Mouse (Mus musculus): ENCODE results near the gene Wrnip1. TPM values are rescaled to one million over a fixed set of nuclear protein-coding genes. Genes with fewer than 3 reads are reported as not detected.
A peak's percentile ranks its signal among the peaks of the same experiment; 100 is the strongest.

The Wrnip1 gene
- 34.5 and 34.7 TPM in 2 replicates for polyA plus RNA-seq (2016; fragmentation: Nextera tagmentation; extraction: Ambion mirVana)

DNA sequence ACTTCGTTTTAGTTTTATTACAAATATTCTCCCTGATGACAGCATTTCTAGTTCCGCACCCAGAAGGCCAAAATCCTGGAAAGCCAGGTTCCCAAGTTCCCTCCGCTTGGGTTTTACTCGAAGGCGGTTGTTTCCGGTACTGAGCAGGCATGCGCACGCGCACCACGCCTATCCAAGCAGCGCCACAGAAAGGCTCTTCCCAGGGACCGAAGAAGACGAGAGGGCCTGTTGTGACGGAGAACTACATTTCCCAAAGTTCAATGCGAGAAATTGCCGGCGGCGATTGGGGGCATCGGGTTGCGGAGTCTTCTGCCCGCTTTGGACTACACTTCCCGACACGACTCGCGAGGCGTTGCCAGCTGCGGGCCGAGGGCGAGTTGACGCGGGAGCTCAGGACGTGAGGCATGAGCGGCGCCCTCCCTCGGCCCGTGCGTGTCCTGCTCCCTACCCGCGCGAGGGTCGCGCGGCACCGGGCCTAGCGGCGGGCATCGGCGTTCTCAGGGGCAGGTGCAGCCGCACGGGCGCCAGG, at the start of gene Wrnip1:
TSS of gene Wrnip1 (plus strand) at position 346 of the 529 bp plus-strand sequence.
- under 1% methylated on average over 51 of the region's 51 CpGs for WGBS
- ATAC-seq (ENCODE audit: insufficient number of reproducible peaks, insufficient read depth, low FRiP score, low TSS enrichment, low read depth) = peak; percentile 96
- Histone ChIP-seq H3K4me3 (replicated peaks) (peak within 1 kb of the TSS; percentile 82), H3K9ac (replicated peaks) (peak within 1 kb of the TSS; percentile 84), H3K27ac (peak within 1 kb of the TSS; percentile 72), H3K27me3 (peaks cover 3% of the 10 kb centered on the region; the same call in 1 of the 2 replicates), H3K4me1 (replicated peaks) (peaks cover 31% of the 10 kb centered on the region), H3K4me2 (peak within 1 kb of the TSS; percentile 86), H3K9me3 (no peaks in the 10 kb centered on the region), H3K36me3 (peaks cover 11% of the 10 kb centered on the region)

DNA sequence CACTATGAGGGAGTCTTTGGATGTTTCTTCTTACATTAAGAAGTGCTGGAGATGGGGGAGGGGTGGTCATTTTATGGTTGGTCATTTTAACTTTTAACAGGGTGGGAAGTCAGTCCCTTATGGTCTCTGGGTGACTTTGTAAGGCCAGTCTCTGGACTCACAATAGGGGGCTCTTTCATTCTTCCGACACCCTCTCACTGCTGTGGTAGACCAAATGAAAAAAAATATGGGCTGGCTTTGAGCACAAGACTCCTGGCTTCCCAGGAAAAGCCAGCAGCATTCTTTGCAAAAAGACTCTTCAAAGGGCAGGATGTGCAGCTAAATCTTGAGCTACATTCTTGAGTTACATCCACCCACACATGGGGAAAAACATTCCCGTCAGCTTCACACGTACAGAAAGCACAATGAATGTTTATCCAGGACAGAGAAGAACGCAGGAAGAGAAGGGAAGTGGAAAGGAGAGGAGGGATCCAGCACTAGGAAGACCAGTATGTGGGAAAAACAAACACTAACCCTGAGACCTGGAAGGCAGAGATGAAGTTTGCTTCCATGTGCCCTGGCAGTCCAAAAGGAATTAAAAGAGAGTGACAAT, 49.7 kb upstream of the Wrnip1 start:
- Histone ChIP-seq H3K27ac (0 out of 2 replicates have a peak overlapping the region, but pooled peaks have one; percentile 31), H3K27me3 (peaks cover 16% of the 10 kb centered on the region), H3K4me1 (replicated peaks) (peaks cover 17% of the 10 kb centered on the region), H3K9ac (replicated peaks) (no peak overlapping the region), H3K9me3 (no peaks in the 10 kb centered on the region), H3K4me3 (replicated peaks) (no peak overlapping the region), H3K4me2 (no peak overlapping the region), H3K36me3 (no peaks in the 10 kb centered on the region)
- 25% methylated on average over 4 of the region's 4 CpGs for WGBS
- no peak for ATAC-seq (ENCODE audit: insufficient number of reproducible peaks, insufficient read depth, low FRiP score, low TSS enrichment, low read depth)

DNA sequence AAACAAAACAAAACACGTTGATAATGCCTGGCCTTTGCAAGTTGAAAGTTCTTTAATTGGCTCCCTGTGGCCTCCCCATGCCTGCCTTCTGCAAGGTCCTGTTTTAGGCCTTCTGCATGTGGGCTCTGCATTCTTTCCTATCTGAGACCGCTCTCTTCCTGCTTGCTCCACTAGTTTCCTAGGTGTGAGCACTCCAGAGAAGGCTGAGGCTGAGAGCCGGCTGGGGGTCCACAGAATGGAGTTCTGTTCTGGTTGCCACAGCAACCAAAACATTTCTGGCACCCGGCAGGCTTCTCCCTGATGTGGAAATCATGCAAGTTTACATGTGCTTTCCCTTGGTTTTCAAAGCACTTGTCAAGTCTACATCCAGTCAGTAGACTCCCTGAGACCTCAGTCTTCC, 42.8 kb upstream of the Wrnip1 start:
- H3K27me3 ChIP-seq = peaks cover 14% of the 10 kb centered on the region
- peak overlapping the region; percentile 1; the same call in 1 of the 2 replicates for H3K27ac ChIP-seq
- H3K4me1 ChIP-seq (replicated peaks) = peaks cover 18% of the 10 kb centered on the region; the same call in 1 of the 2 replicates
- H3K9ac ChIP-seq (replicated peaks) = no peak overlapping the region
- H3K9me3 ChIP-seq = no peaks in the 10 kb centered on the region
- no peak overlapping the region for H3K4me2 ChIP-seq
- no peaks in the 10 kb centered on the region for H3K36me3 ChIP-seq
- ATAC-seq (ENCODE audit: insufficient number of reproducible peaks, insufficient read depth, low FRiP score, low TSS enrichment, low read depth) = peak; percentile 75; the same call in 1 of the 2 replicates
- 15% methylated on average over 4 of the region's 4 CpGs for WGBS
- H3K4me3 ChIP-seq (replicated peaks) = no peak overlapping the region

DNA sequence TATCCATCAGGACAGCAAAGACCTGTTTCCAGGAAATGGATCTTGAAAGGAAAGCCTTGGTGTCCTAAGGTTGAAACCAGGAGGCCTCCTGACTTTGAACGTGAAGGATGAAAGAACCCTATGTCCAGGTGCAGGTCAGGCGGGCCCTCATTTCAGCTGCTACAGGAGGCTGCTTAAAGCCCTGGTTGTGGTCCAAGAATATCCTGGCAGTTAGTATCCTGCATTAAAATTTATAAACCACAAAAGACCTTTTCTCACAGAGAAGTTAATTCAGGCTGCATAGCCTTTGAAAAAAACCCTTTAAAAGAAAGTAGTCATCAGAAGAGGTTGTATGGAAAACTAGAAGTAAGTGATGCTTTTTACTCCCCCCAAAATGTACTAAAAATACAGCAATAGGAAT, 41.0 kb upstream of the Wrnip1 start:
- Histone ChIP-seq H3K4me1 (replicated peaks) (peaks cover 18% of the 10 kb centered on the region; the same call in 1 of the 2 replicates), H3K9ac (replicated peaks) (no peak overlapping the region), H3K4me2 (no peak overlapping the region), H3K36me3 (no peaks in the 10 kb centered on the region), H3K27ac (no peak overlapping the region), H3K27me3 (peaks cover 13% of the 10 kb centered on the region), H3K4me3 (replicated peaks) (no peak overlapping the region), H3K9me3 (no peaks in the 10 kb centered on the region)
- no peak for ATAC-seq (ENCODE audit: insufficient number of reproducible peaks, insufficient read depth, low FRiP score, low TSS enrichment, low read depth)
- 66% methylated on average over 2 of the region's 2 CpGs for WGBS

DNA sequence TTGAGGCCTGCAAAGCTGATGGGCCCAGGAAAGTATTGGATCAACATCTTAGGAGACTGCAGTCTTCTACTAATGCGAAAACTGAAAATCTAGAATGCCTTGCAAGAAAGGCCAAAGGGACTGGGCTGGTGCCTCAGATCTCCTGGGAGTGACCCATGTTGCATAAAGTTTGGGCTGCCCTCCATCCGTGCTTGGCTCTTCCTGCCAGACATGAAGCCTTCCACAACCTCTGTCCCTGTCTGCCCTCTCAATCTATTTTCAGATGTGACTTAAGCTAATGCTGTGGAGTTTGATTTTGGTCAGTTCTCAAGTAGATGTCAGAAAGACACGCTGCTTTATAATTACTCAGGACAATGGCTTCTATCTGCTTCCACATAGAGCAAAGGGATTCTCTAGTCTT, 38.7 kb upstream of the Wrnip1 start:
- 87% methylated on average over 3 of the region's 3 CpGs for WGBS
- ATAC-seq (ENCODE audit: insufficient number of reproducible peaks, insufficient read depth, low FRiP score, low TSS enrichment, low read depth) = no peak
- Histone ChIP-seq H3K27ac (no peak overlapping the region), H3K9me3 (no peaks in the 10 kb centered on the region), H3K4me1 (replicated peaks) (peaks cover 13% of the 10 kb centered on the region; the same call in 1 of the 2 replicates), H3K4me2 (no peak overlapping the region), H3K9ac (replicated peaks) (no peak overlapping the region), H3K36me3 (no peaks in the 10 kb centered on the region), H3K27me3 (peaks cover 22% of the 10 kb centered on the region), H3K4me3 (replicated peaks) (no peak overlapping the region)

DNA sequence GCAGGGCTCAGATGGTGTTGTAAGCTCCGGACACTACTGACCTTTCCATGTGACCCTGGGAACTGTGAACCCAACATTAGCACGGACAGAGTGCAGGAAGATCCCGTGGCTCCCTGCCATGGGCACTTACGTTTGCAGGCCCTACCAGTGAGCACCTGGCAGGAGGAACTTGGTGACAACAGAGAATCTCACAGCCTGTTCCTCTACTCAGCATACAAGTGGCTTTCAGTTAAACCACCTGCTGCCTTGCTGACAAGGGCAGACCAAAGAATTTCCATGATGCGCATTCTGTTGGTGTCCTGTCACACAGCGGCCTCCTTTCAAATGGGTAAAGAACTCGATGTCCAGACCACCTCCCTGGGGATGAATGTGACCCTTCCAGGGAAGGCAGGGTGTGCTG, 37.4 kb upstream of the Wrnip1 start:
- peaks cover 18% of the 10 kb centered on the region; the same call in 1 of the 2 replicates for H3K27me3 ChIP-seq
- H3K27ac ChIP-seq = no peak overlapping the region
- no peak for ATAC-seq (ENCODE audit: insufficient number of reproducible peaks, insufficient read depth, low FRiP score, low TSS enrichment, low read depth)
- H3K9me3 ChIP-seq = no peaks in the 10 kb centered on the region
- no peaks in the 10 kb centered on the region for H3K36me3 ChIP-seq
- H3K4me2 ChIP-seq = no peak overlapping the region
- 39% methylated on average over 7 of the region's 7 CpGs for WGBS
- no peak overlapping the region for H3K4me3 ChIP-seq (replicated peaks)
- peaks cover 4% of the 10 kb centered on the region; the same call in 1 of the 2 replicates for H3K4me1 ChIP-seq (replicated peaks)
- H3K9ac ChIP-seq (replicated peaks) = no peak overlapping the region

DNA sequence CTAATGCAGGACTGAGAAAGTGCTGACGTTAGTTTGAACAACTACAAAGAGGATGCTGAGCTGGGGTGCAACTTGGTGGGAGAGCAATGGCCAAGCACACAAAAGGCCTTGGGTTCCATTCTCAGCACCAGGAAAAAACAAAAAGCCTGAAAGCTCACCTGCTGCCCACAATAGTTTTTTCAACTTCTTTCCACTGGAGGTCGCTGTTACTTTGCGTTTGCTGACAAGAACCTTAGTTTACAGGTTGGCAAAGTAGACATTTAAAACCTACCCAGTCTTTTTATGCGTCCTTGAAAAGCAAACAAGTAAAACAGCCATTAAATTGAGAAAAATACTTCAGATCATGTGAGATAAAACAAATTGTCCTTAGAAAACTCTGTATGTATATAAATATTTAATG, 33.7 kb upstream of the Wrnip1 start:
- WGBS = 14% methylated on average over 4 of the region's 4 CpGs
- no peak for ATAC-seq (ENCODE audit: insufficient number of reproducible peaks, insufficient read depth, low FRiP score, low TSS enrichment, low read depth)
- Histone ChIP-seq H3K27ac (no peak overlapping the region), H3K4me1 (replicated peaks) (peaks cover 10% of the 10 kb centered on the region), H3K27me3 (0 out of 2 replicates have a peak, but pooled peaks cover 13% of the 10 kb centered on the region), H3K4me3 (replicated peaks) (no peak overlapping the region), H3K9ac (replicated peaks) (no peak overlapping the region), H3K4me2 (no peak overlapping the region), H3K36me3 (no peaks in the 10 kb centered on the region), H3K9me3 (no peaks in the 10 kb centered on the region)

DNA sequence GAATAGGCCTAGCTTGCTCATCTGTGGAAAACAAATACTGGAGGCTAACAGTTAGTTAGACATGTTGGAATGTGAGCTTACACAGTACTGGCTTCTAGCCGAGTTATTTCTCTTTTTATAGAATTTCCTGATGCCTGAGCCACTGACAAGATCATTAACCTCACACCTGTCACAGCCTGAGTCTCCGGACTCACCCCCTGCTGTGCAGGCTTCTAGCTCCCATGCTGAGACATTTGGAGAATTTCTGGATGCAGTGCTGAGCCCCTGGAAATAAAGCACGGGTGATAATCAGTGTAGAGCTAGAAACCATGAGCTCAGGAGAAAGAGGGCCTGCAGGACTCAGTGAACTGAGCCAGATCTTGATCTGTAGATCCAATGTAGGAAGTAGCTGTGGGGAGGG, 31.9 kb upstream of the Wrnip1 start:
- no peak overlapping the region for H3K27ac ChIP-seq
- ATAC-seq (ENCODE audit: insufficient number of reproducible peaks, insufficient read depth, low FRiP score, low TSS enrichment, low read depth) = 0 out of 2 replicates have a peak, but pooled peaks have one; percentile 66
- no peaks in the 10 kb centered on the region for H3K36me3 ChIP-seq
- H3K9me3 ChIP-seq = no peaks in the 10 kb centered on the region
- no peak overlapping the region for H3K4me3 ChIP-seq (replicated peaks)
- H3K4me2 ChIP-seq = no peak overlapping the region
- no peak overlapping the region for H3K9ac ChIP-seq (replicated peaks)
- 17% methylated on average over 3 of the region's 3 CpGs for WGBS
- peaks cover 10% of the 10 kb centered on the region for H3K4me1 ChIP-seq (replicated peaks)
- H3K27me3 ChIP-seq = 0 out of 2 replicates have a peak, but pooled peaks cover 9% of the 10 kb centered on the region

DNA sequence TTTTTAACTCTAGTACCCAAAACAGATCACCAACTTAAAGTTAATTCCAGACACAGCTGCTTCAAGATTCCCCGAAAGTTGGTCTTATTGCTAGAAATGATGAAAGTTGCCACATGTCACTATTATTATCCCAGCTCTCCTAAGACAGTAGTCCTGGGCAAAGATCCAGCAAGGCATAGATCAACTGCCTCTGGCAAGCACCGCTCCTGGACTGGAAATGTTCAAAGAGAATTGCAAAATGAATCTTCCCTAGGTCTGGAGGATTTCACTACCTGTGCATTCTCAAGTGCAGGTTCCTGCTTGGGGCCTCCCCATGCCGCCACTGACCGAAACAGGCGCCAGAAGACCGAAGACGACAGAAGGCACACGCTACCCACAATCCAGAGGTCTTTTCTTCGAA, 25.9 kb upstream of the Wrnip1 start:
- ATAC-seq (ENCODE audit: insufficient number of reproducible peaks, insufficient read depth, low FRiP score, low TSS enrichment, low read depth) = no peak
- Histone ChIP-seq H3K27me3 (no peaks in the 10 kb centered on the region), H3K4me3 (replicated peaks) (no peak overlapping the region), H3K4me1 (replicated peaks) (peaks cover 11% of the 10 kb centered on the region), H3K27ac (no peak overlapping the region), H3K9me3 (no peaks in the 10 kb centered on the region), H3K9ac (replicated peaks) (no peak overlapping the region), H3K4me2 (no peak overlapping the region), H3K36me3 (no peaks in the 10 kb centered on the region)
- WGBS = 86% methylated on average over 9 of the region's 9 CpGs

DNA sequence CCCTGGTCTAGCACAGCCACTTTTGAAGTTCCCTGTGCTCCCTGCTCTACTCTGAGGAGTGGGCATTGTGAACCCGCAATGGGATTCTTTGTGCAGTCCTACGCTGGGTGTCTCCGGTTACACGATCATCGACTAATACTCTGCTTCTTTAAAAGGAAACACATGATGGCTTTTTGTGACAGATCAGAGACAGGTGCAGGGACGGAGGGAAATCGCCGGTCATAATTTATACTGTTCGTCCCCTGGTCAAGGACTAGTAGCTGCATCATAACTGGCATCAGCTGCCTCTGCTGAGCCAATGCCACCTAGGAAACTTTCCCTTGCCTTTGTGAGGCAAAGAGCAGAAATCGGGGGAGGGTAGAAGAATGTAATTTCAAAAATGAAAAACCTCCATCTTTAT, 25.5 kb upstream of the Wrnip1 start:
- Histone ChIP-seq H3K4me2 (no peak overlapping the region), H3K4me3 (replicated peaks) (no peak overlapping the region), H3K27me3 (no peaks in the 10 kb centered on the region; the same call in 1 of the 2 replicates), H3K27ac (no peak overlapping the region), H3K9me3 (no peaks in the 10 kb centered on the region), H3K36me3 (no peaks in the 10 kb centered on the region), H3K9ac (replicated peaks) (no peak overlapping the region), H3K4me1 (replicated peaks) (peaks cover 11% of the 10 kb centered on the region)
- 57% methylated on average over 10 of the region's 10 CpGs for WGBS
- ATAC-seq (ENCODE audit: insufficient number of reproducible peaks, insufficient read depth, low FRiP score, low TSS enrichment, low read depth) = no peak; the same call in 1 of the 2 replicates

DNA sequence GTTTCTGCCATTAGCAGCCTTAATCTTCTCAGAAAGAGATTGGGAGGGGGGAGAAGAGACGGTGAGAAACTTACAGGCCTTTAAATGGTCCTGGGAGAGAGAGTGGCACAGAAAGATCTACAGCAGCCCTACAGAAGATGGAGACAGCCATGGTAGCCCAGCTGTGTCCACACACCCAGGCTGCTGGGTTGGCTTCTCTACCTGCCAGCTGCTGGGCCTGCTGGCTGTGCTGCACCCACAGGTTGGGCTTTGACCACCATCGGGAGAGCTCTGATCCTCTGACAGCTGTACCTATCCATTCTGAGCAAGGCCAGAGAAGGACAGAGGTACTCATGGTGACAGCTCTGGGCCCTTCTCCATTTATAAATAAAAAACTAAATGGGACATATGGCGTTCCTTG, 23.0 kb upstream of the Wrnip1 start:
- no peak; the same call in 1 of the 2 replicates for ATAC-seq (ENCODE audit: insufficient number of reproducible peaks, insufficient read depth, low FRiP score, low TSS enrichment, low read depth)
- H3K9ac ChIP-seq (replicated peaks) = no peak overlapping the region
- no peak overlapping the region for H3K4me3 ChIP-seq (replicated peaks)
- no peaks in the 10 kb centered on the region; the same call in 1 of the 2 replicates for H3K27me3 ChIP-seq
- WGBS = 45% methylated on average over 3 of the region's 3 CpGs
- peak overlapping the region; percentile 53; the same call in 1 of the 2 replicates for H3K27ac ChIP-seq
- no peak overlapping the region for H3K4me2 ChIP-seq
- H3K9me3 ChIP-seq = no peaks in the 10 kb centered on the region
- H3K4me1 ChIP-seq (replicated peaks) = peaks cover 11% of the 10 kb centered on the region
- H3K36me3 ChIP-seq = no peaks in the 10 kb centered on the region
